Mouse (Mus musculus) heart, embryonic 12.5 days (tissue): ENCODE measurements around the gene Zmym5. TPM values are rescaled to one million over a fixed set of nuclear protein-coding genes. Genes with fewer than 3 reads are reported as not detected.
"Not testable (repeated sequence)": the region's sequence is repeated elsewhere in the genome, so short reads cannot be mapped to it uniquely, and the experiment has no call there.

ENCODE experiments used
- ATAC-seq: fragments of 200-750 bp; cut with Nextera tagmentation; 2 replicates; pipeline ENCODE4 v1.8.0; 2017; ENCODE audit warnings: moderate TSS enrichment, moderate library complexity; ENCODE audit not compliant: insufficient number of reproducible peaks, low FRiP score
- H3K27ac ChIP-seq: fragments of 300-500 bp; sonication (generic); 2 replicates; pipeline ENCODE4 v1.5.1; 2016; ENCODE audit warnings: mild to moderate bottlenecking, moderate library complexity; ENCODE audit not compliant: poor library complexity, severe bottlenecking
- H3K27me3 ChIP-seq: fragments of 300-500 bp; sonication (generic); replicated peaks from 2 replicates; pipeline ENCODE4 v1.6.1; 2016; ENCODE audit warnings: mild to moderate bottlenecking, moderate library complexity
- H3K36me3 ChIP-seq: fragments of 300-500 bp; sonication (generic); 2 replicates; pipeline ENCODE4 v1.6.1; 2016; ENCODE audit warnings: mild to moderate bottlenecking, moderate library complexity
- H3K4me1 ChIP-seq: fragments of 300-500 bp; sonication (generic); replicated peaks from 2 replicates; pipeline ENCODE4 v1.6.1; 2016; ENCODE audit warnings: mild to moderate bottlenecking
- H3K4me2 ChIP-seq: fragments of 300-500 bp; sonication (generic); 2 replicates; pipeline ENCODE4 v1.6.1; 2016; ENCODE audit warnings: mild to moderate bottlenecking, moderate library complexity
- H3K4me3 ChIP-seq: fragments of 300-500 bp; sonication (generic); 2 replicates; pipeline ENCODE4 v1.5.1; 2016; ENCODE audit warnings: mild to moderate bottlenecking
- H3K9ac ChIP-seq: fragments of 300-500 bp; sonication (generic); 2 replicates; pipeline ENCODE4 v1.6.1; 2016; ENCODE audit warnings: mild to moderate bottlenecking, moderate library complexity
- H3K9me3 ChIP-seq: fragments of 300-500 bp; sonication (generic); replicated peaks from 2 replicates; pipeline ENCODE4 v1.6.1; 2016; ENCODE audit warnings: mild to moderate bottlenecking, moderate library complexity
- WGBS: fragments of 180-500 bp; shearing (Covaris S2); methylation state at CpG from one replicate; pipeline ENCODE4 v1.1.7; 2016; 5-methylcytosine and 5-hydroxymethylcytosine counted together
- polyA plus RNA-seq: library from polyadenylated mRNA; unstranded; fragments of >200 nt; fragmentation: Nextera tagmentation; extraction: Ambion mirVana; gene quantifications from 2 replicates; pipeline ENCODE4 v1.2.1, GENCODE M21; 2016

Zmym5 gene
- polyA plus RNA-seq, 1 experiment from 2014 or later = 19.1 TPM

GRCm38 (mm10) chr14:56776571-56777238, 34.8 kb downstream of the Zmym5 start:
- H3K9ac ChIP-seq = peak overlapping the region; percentile 92
- H3K4me1 ChIP-seq = peaks cover 16% of the 10 kb centered on the region
- WGBS = 22% methylated on average over 11 of the region's 11 CpGs
- H3K4me3 ChIP-seq = peak overlapping the region; percentile 89
- H3K9me3 ChIP-seq = no peaks in the 10 kb centered on the region
- ATAC-seq = no peak
- H3K27ac ChIP-seq = no peak overlapping the region
- H3K4me2 ChIP-seq = peak overlapping the region; percentile 89
- peaks cover 6% of the 10 kb centered on the region for H3K36me3 ChIP-seq
- no peaks in the 10 kb centered on the region for H3K27me3 ChIP-seq

GRCm38 (mm10) chr14:56775416-56775815, 36.1 kb downstream of the Zmym5 start:
- Histone ChIP-seq H3K4me3 (no peak overlapping the region), H3K9me3 (no peaks in the 10 kb centered on the region), H3K27ac (no peak overlapping the region), H3K27me3 (no peaks in the 10 kb centered on the region), H3K9ac (no peak overlapping the region; the same call in 1 of the 2 replicates), H3K36me3 (peaks cover 16% of the 10 kb centered on the region), H3K4me2 (peak overlapping the region; percentile 67), H3K4me1 (peaks cover 18% of the 10 kb centered on the region)
- 63% methylated on average over 4 of the region's 4 CpGs for WGBS
- ATAC-seq = no peak

GRCm38 (mm10) chr14:56766438-56766837, 45.1 kb downstream of the Zmym5 start:
- not testable (repeated sequence) for H3K4me1 ChIP-seq, H3K27ac ChIP-seq, H3K9ac ChIP-seq, H3K27me3 ChIP-seq, H3K4me2 ChIP-seq, H3K9me3 ChIP-seq, ATAC-seq, H3K4me3 ChIP-seq
- 86% methylated on average over 2 of the region's 2 CpGs for WGBS
- peaks cover 44% of the 10 kb centered on the region for H3K36me3 ChIP-seq

- not testable (repeated sequence) for H3K4me1 ChIP-seq
- peaks cover 47% of the 10 kb centered on the region for H3K36me3 ChIP-seq
Measured at GRCm38 (mm10) chr14:56765117-56765516, 46.4 kb downstream of the Zmym5 start.

GRCm38 (mm10) chr14:56751282-56751681, 60.2 kb downstream of the Zmym5 start:
- 94% methylated on average over 4 of the region's 4 CpGs for WGBS

More at GRCm38 (mm10) chr14:56765117-56765516, 46.4 kb downstream of the Zmym5 start:
- H3K9ac ChIP-seq, H3K4me3 ChIP-seq, ATAC-seq, H3K27ac ChIP-seq, H3K4me2 ChIP-seq, H3K27me3 ChIP-seq, H3K9me3 ChIP-seq: not testable (repeated sequence)
- 93% methylated on average over 3 of the region's 3 CpGs for WGBS

More at GRCm38 (mm10) chr14:56751282-56751681, 60.2 kb downstream of the Zmym5 start:
- no peak overlapping the region for H3K27ac ChIP-seq
- no peak for ATAC-seq
- no peak overlapping the region for H3K4me2 ChIP-seq
- H3K9ac ChIP-seq = no peak overlapping the region
- H3K4me1 ChIP-seq = peaks cover 9% of the 10 kb centered on the region
- H3K4me3 ChIP-seq = no peak overlapping the region
- H3K36me3 ChIP-seq = peaks cover 53% of the 10 kb centered on the region
- no peaks in the 10 kb centered on the region for H3K27me3 ChIP-seq
- H3K9me3 ChIP-seq = no peaks in the 10 kb centered on the region

Other genes starting within 250 kb of the Zmym5 start
- gene Cenpj, start 236.3 kb downstream of the Zmym5 start, polyA plus RNA-seq = 10.7 and 12.8 TPM in 2 replicates
- gene Parp4, start 236.1 kb downstream of the Zmym5 start, polyA plus RNA-seq = 9.9 and 12.3 TPM in 2 replicates
- 27.5 and 29.5 TPM in 2 replicates for gene Mphosph8, start 143.5 kb downstream of the Zmym5 start, polyA plus RNA-seq
- 29.5 and 37.9 TPM in 2 replicates for gene Pspc1, start 33.4 kb downstream of the Zmym5 start, polyA plus RNA-seq
- 38.9 and 46.2 TPM in 2 replicates for gene Zmym2, start 74.9 kb upstream of the Zmym5 start, polyA plus RNA-seq
- gene Gja3, start 246.4 kb upstream of the Zmym5 start, polyA plus RNA-seq = 13.3 and 15.3 TPM in 2 replicates